Mouse (Mus musculus): ENCODE measurements around the gene Gm10772.
"Not testable (repeated sequence)": the region's sequence is repeated elsewhere in the genome, so short reads cannot be mapped to it uniquely, and the experiment has no call there.

Gene Gm10772

DNA sequence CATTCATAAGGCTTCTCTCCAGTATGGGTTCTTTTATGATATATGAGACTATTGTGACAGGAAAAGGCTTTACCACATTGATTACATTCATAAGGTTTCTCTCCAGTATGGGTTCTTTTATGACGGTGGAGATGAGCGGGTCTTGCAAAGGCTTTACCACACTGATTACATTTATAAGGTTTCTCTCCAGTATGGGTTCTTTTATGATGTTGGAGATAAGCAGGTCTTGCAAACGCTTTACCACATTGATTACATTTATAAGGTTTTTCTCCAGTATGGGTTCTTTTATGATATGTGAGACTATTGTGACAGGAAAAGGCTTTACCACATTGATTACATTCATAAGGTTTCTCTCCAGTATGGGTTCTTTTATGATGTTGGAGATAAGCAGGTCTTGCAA is at the start of gene Gm10772:
Gm10772 (minus strand) TSS at position 101 of the 400 bp plus-strand sequence.
- not testable (repeated sequence) for DNase-seq (ENCODE audit: low spot score in 2 of 2)

- not testable (repeated sequence) for DNase-seq (ENCODE audit: low spot score in 2 of 2)
These were observed 36.5 kb upstream of the Gm10772 start for GRCm38 (mm10) chr13:66263914-66264313.

GRCm38 (mm10) chr13:66263141-66263540 is 35.8 kb upstream of the Gm10772 start:
- not testable (repeated sequence) for DNase-seq (ENCODE audit: low spot score in 2 of 2)

DNA sequence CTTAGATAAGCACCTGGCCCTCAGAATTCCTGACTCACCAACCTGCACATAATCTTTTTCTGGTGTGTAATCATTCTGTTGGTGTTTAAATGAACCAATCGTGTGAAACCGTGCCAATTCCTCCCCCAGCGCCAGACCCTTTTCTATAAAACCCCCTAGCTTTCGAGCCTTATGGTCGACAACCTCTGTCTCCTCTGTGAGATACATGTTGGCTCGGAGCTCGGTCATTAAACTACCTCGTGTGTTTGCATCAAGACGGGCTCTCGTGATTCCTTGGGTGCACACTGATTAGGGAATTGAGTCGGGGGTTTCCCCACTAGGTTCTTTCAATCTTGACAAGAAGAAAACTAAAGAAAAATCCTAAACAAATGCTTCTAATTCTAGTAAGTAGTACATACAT is 13.0 kb downstream of the Gm10772 start:
- no peak for DNase-seq (ENCODE audit: low spot score in 2 of 2)

DNA sequence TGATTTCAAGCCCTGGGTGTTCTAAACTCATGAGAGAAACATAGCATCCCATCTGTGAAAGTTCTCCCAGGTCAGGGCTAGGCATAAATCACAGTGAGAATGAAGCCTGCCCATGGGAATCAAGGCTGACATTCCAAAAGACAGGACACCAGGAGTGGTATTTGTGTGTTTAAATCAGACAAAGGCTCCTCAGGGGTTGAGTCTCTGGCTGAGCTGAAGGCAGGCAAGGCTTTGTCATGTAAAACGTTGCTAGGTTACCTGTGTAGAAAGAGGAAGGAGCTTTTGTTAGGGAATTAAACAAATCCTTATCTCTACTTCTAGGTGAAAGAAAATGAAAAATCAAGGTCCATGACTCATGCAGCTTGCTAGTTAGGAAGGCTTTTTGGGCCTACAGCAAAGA is 13.6 kb downstream of the Gm10772 start:
- not testable (repeated sequence) for DNase-seq (ENCODE audit: low spot score in 2 of 2)

- not testable (repeated sequence) for DNase-seq (ENCODE audit: low spot score in 2 of 2)
These were observed 48.2 kb downstream of the Gm10772 start for GRCm38 (mm10) chr13:66179172-66179571.

Data from frontal cortex, postnatal 10 days (tissue).